Mouse (Mus musculus): ENCODE measurements around the gene Hamp2. TPM values are rescaled to one million over a fixed set of nuclear protein-coding genes. Genes with fewer than 3 reads are reported as not detected.

Gene Hamp2
- polyA plus RNA-seq, 1 experiment from 2014 or later: not detected

GRCm38 (mm10) chr7:30908992-30909431 is 15.5 kb downstream of the Hamp2 start:
- 19% methylated on average over 15 of the region's 17 CpGs for WGBS
- Histone ChIP-seq H3K4me1 (peaks cover 11% of the 10 kb centered on the region), H3K27me3 (ENCODE audit: insufficient read depth, poor library complexity, severe bottlenecking) (peaks cover 33% of the 10 kb centered on the region), H3K36me3 (no peaks in the 10 kb centered on the region), H3K27ac (no peak overlapping the region), H3K9me3 (no peaks in the 10 kb centered on the region), H3K4me3 (peak overlapping the region; percentile 45)
- no peak for DNase-seq (ENCODE audit: low spot score)

DNA sequence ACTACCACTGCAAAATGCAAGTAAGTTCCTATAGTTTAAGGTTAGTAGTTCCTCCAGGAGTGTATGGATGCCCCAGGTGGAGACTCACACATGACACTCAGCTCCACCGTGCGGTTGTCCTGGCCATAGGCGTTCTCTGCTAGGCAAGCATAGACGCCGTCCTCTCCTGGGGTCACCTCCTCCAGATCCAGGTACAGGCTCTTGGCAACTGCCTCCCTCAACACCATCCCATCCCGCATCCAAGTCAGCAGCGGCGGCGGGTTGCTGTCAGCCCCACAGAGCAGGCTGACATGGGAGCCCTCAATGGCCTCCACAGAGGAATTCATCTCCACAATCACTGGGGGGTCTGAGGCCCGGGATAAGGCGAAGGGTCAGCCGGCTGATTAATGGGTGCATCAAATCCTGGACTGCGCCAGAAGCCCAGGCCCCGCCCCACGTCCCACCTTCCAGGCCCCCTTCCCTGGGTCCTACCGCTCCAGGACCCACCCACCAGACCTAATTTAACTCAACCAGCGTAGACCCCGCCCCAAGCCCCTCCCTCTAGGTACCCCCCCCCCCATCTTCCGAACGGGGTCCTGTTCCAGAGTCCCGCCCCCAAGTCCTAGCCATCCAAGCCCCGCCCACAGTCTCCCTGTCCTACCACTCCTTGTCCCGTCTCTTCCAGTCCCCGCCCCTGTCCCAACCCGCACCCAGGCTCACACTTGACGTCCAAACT is 16.0 kb downstream of the Hamp2 start:
- Histone ChIP-seq H3K9me3 (no peaks in the 10 kb centered on the region), H3K27me3 (ENCODE audit: insufficient read depth, poor library complexity, severe bottlenecking) (peaks cover 33% of the 10 kb centered on the region), H3K36me3 (no peaks in the 10 kb centered on the region), H3K4me3 (peak overlapping the region; percentile 45), H3K4me1 (peaks cover 11% of the 10 kb centered on the region), H3K27ac (no peak overlapping the region)
- WGBS: 4% methylated on average over 26 of the region's 26 CpGs
- no peak for DNase-seq (ENCODE audit: low spot score)

DNA sequence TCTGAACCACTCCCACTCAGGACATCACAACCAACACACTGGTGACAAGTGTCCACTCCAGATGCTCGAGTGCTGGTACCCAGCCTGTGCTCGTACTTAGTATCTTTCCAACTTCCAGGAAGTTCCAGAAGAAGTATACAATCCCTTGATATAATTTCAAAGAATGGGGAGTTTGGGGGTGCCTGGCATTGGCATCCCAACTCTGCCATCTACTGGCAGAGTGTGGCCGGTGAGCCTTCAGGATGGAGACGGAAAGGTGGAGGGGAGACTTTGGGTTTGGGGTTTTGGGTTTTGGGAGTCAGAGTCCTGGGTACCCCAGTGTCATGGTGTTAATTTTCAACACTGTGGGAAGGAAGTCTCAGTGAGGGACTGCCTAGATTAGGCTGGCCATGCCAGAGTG is 20.4 kb downstream of the Hamp2 start:
- Histone ChIP-seq H3K4me3 (no peak overlapping the region), H3K9me3 (no peaks in the 10 kb centered on the region), H3K36me3 (no peaks in the 10 kb centered on the region), H3K27me3 (ENCODE audit: insufficient read depth, poor library complexity, severe bottlenecking) (peaks cover 36% of the 10 kb centered on the region), H3K27ac (no peak overlapping the region), H3K4me1 (peaks cover 15% of the 10 kb centered on the region)
- 51% methylated on average over 4 of the region's 4 CpGs for WGBS
- DNase-seq (ENCODE audit: low spot score): no peak

DNA sequence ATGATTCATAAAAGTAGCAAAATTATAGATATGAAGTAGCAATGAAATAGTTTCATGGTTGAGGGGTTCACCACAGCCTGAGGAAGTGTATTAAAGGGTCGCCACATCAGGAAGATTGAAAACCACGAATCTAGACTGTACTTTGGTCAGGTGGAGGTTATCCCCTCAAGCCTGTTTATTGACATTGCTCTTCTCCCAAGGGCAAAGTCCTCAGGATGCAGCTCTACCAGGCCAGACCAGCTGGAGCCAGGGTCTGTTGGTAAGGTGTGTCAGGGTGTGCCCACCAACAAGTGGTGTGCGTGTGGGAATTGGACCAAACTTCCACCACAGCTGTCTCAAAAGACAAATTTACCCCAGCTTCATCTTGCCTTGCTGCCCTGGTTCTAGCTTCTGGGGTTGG is 29.3 kb downstream of the Hamp2 start:
- H3K4me1 ChIP-seq: peaks cover 10% of the 10 kb centered on the region
- peaks cover 6% of the 10 kb centered on the region; the same call in 1 of the 2 replicates for H3K27me3 ChIP-seq (ENCODE audit: insufficient read depth, poor library complexity, severe bottlenecking)
- H3K4me3 ChIP-seq: no peak overlapping the region
- no peaks in the 10 kb centered on the region for H3K9me3 ChIP-seq
- no peak for DNase-seq (ENCODE audit: low spot score)
- H3K36me3 ChIP-seq: no peaks in the 10 kb centered on the region
- H3K27ac ChIP-seq: no peak overlapping the region
- 91% methylated on average over 3 of the region's 3 CpGs for WGBS

DNA sequence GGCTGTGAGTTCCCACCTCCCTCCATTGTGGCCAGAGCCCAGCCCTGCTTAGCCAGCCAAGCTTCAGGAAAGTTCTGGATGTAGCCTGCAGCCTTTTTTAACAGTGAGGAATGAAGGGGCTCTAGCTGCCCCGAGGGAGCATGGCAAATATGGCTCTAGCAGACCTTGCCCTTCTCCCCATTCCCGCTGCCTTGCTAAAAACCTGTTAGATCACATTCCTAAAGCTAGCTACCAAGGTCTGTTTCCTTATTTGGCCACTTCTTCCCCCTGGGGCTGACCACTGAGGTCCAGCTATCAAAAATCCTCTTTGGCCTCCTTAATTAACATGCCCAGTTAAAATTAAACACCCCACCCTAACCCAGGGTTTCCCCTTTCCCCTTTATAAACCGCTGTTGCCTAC is 32.0 kb downstream of the Hamp2 start:
- H3K4me3 ChIP-seq: no peak overlapping the region
- H3K36me3 ChIP-seq: no peaks in the 10 kb centered on the region
- H3K27me3 ChIP-seq (ENCODE audit: insufficient read depth, poor library complexity, severe bottlenecking): no peaks in the 10 kb centered on the region
- H3K9me3 ChIP-seq: no peaks in the 10 kb centered on the region
- H3K27ac ChIP-seq: no peak overlapping the region
- H3K4me1 ChIP-seq: peaks cover 5% of the 10 kb centered on the region; the same call in 1 of the 2 replicates
- no peak for DNase-seq (ENCODE audit: low spot score)
- 51% methylated on average over 3 of the region's 3 CpGs for WGBS

DNA sequence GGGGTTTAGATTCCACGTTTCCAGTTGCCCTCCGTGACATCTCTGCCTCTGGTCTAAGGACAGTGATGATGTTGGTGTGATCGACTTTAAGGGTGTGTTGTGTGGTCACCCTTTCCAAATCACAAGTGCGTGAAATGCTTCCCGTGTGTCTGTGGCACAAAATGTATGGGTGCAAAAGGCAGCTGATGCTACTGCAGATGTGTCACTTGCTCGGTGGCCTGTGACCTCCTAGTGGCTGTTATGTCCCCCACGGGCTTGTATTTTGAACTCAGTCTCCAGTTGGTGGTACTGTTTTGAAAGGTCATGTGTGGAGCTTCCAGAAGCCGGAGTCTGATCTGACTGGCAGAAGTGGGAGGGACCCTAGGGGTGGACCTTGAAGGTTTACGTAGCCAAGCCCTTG is 32.7 kb downstream of the Hamp2 start:
- WGBS: 81% methylated on average over 9 of the region's 9 CpGs
- H3K9me3 ChIP-seq: no peaks in the 10 kb centered on the region

GRCm38 (mm10) chr7:30890681-30891080 is 33.8 kb downstream of the Hamp2 start:
- peaks cover 5% of the 10 kb centered on the region; the same call in 1 of the 2 replicates for H3K4me1 ChIP-seq
- no peak overlapping the region for H3K27ac ChIP-seq
- no peaks in the 10 kb centered on the region for H3K27me3 ChIP-seq (ENCODE audit: insufficient read depth, poor library complexity, severe bottlenecking)
- no peak for DNase-seq (ENCODE audit: low spot score)
- no peak overlapping the region for H3K4me3 ChIP-seq
- 53% methylated on average over 2 of the region's 2 CpGs for WGBS
- H3K9me3 ChIP-seq: no peaks in the 10 kb centered on the region
- H3K36me3 ChIP-seq: no peaks in the 10 kb centered on the region

More for the DNA sequence above, 32.7 kb downstream of the Hamp2 start:
- H3K4me1 ChIP-seq: peaks cover 5% of the 10 kb centered on the region; the same call in 1 of the 2 replicates
- H3K36me3 ChIP-seq: no peaks in the 10 kb centered on the region
- no peak overlapping the region for H3K4me3 ChIP-seq
- no peak overlapping the region for H3K27ac ChIP-seq
- no peaks in the 10 kb centered on the region for H3K27me3 ChIP-seq (ENCODE audit: insufficient read depth, poor library complexity, severe bottlenecking)
- no peak for DNase-seq (ENCODE audit: low spot score)

GRCm38 (mm10) chr7:30888786-30889185 is 35.7 kb downstream of the Hamp2 start:
- no peak overlapping the region for H3K4me3 ChIP-seq
- no peak for DNase-seq (ENCODE audit: low spot score)
- WGBS: 79% methylated on average over 7 of the region's 7 CpGs
- H3K27ac ChIP-seq: no peak overlapping the region
- H3K36me3 ChIP-seq: no peaks in the 10 kb centered on the region
- no peaks in the 10 kb centered on the region for H3K9me3 ChIP-seq
- peaks cover 5% of the 10 kb centered on the region; the same call in 1 of the 2 replicates for H3K4me1 ChIP-seq
- H3K27me3 ChIP-seq (ENCODE audit: insufficient read depth, poor library complexity, severe bottlenecking): no peaks in the 10 kb centered on the region

GRCm38 (mm10) chr7:30887568-30888188 is 36.8 kb downstream of the Hamp2 start:
- Histone ChIP-seq H3K4me3 (no peak overlapping the region), H3K9me3 (no peaks in the 10 kb centered on the region), H3K36me3 (no peaks in the 10 kb centered on the region), H3K27ac (no peak overlapping the region), H3K27me3 (ENCODE audit: insufficient read depth, poor library complexity, severe bottlenecking) (no peaks in the 10 kb centered on the region), H3K4me1 (peaks cover 5% of the 10 kb centered on the region; the same call in 1 of the 2 replicates)
- 80% methylated on average over 14 of the region's 14 CpGs for WGBS
- DNase-seq (ENCODE audit: low spot score): no peak

GRCm38 (mm10) chr7:30886852-30887251 is 37.6 kb downstream of the Hamp2 start:
- WGBS: 74% methylated on average over 4 of the region's 4 CpGs
- H3K27me3 ChIP-seq (ENCODE audit: insufficient read depth, poor library complexity, severe bottlenecking): no peaks in the 10 kb centered on the region
- no peaks in the 10 kb centered on the region for H3K4me1 ChIP-seq
- DNase-seq (ENCODE audit: low spot score): no peak
- H3K9me3 ChIP-seq: no peaks in the 10 kb centered on the region
- H3K36me3 ChIP-seq: no peaks in the 10 kb centered on the region
- H3K4me3 ChIP-seq: no peak overlapping the region
- H3K27ac ChIP-seq: no peak overlapping the region

GRCm38 (mm10) chr7:30884047-30884446 is 40.4 kb downstream of the Hamp2 start:
- no peaks in the 10 kb centered on the region for H3K27me3 ChIP-seq (ENCODE audit: insufficient read depth, poor library complexity, severe bottlenecking)

DNA sequence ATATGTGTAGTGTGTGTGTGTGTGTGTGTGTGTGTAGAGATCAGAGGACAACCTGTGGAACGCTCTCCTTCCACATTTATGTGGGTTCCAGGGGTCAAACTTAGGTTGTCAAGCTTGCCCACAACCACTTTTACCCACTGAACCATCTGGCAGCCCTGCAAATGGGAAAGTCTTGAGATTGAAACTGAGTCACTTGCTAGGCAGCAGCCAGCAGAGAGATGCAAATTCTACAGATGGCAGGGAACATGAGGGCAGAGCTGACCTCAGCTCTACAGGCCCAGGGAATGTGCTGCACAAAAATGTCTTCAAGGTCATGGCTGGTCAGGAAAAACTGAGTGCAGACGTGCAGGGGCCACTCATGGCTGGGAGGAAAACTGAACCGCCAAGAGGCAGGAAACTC is 43.1 kb downstream of the Hamp2 start:
- WGBS: 75% methylated on average over 3 of the region's 3 CpGs
- no peak overlapping the region for H3K4me3 ChIP-seq
- DNase-seq (ENCODE audit: low spot score): no peak
- no peaks in the 10 kb centered on the region for H3K36me3 ChIP-seq
- peaks cover 3% of the 10 kb centered on the region; the same call in 1 of the 2 replicates for H3K4me1 ChIP-seq
- H3K27ac ChIP-seq: no peak overlapping the region
- no peaks in the 10 kb centered on the region for H3K27me3 ChIP-seq (ENCODE audit: insufficient read depth, poor library complexity, severe bottlenecking)
- no peaks in the 10 kb centered on the region for H3K9me3 ChIP-seq

More at GRCm38 (mm10) chr7:30884047-30884446, 40.4 kb downstream of the Hamp2 start:
- H3K36me3 ChIP-seq: no peaks in the 10 kb centered on the region
- no peak overlapping the region for H3K27ac ChIP-seq
- no peak overlapping the region for H3K4me3 ChIP-seq
- H3K4me1 ChIP-seq: peaks cover 3% of the 10 kb centered on the region; the same call in 1 of the 2 replicates
- no peaks in the 10 kb centered on the region for H3K9me3 ChIP-seq
- no peak for DNase-seq (ENCODE audit: low spot score)

DNA sequence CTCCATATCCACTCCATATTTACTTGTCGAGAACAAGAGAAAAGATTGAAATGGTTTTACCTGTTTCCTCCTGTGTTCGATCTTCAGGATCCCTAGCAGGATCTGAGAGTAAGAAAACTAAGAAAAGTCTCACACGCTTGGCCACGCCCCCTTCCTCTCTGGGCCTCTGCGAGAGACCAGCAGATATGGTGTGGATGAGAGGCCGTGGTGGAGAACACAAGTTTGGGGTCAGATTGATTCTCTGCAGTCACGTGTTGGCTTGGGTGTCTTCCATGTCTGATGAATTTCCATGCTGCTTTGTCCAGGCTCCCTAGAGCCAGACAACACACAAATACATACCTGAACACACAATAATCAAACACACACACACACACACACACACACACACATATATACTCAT is 44.3 kb downstream of the Hamp2 start, which contains the start of gene Cd22:
TSS of gene Cd22 (minus strand) at position 167 of the 400 bp plus-strand sequence.
- H3K27ac ChIP-seq: no peak within 1 kb of the TSS
- no peaks in the 10 kb centered on the region for H3K9me3 ChIP-seq
- no peaks in the 10 kb centered on the region for H3K36me3 ChIP-seq
- H3K4me1 ChIP-seq: peaks cover 3% of the 10 kb centered on the region; the same call in 1 of the 2 replicates
- H3K27me3 ChIP-seq (ENCODE audit: insufficient read depth, poor library complexity, severe bottlenecking): peaks cover 8% of the 10 kb centered on the region; the same call in 1 of the 2 replicates
- WGBS: 49% methylated on average over 7 of the region's 7 CpGs
- no peak for DNase-seq (ENCODE audit: low spot score)
- no peak within 1 kb of the TSS for H3K4me3 ChIP-seq
